Mouse (Mus musculus): ENCODE results near the gene Rdm1.
"Not testable (repeated sequence)": the region's sequence is repeated elsewhere in the genome, so short reads cannot be mapped to it uniquely, and the experiment has no call there.

Gene Rdm1

GRCm38 (mm10) chr11:101616948-101617767 lies 9.8 kb upstream of the Rdm1 start:
- no peak for DNase-seq

DNA sequence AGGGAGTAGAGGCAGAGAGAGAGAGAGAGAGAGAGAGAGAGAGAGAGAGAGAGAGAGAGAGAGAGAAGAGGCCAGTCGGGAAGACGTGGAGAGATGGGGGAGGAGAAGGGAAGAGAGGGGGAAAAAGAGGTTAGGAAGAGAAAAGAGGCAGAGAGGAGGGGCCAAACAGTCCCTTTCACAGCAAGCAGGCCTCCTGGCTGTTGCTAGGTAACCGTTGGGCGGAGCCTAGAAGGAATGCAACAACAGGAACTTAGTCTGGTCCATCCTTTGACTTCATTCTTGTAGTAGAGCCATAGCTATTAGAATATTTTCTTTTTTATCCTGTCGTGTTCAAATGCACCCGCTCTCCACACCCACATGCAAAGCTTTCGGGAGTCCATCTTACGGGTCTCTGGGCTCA lies 9.1 kb upstream of the Rdm1 start:
- DNase-seq: peak; percentile 65

- DNase-seq: no peak
Observed at GRCm38 (mm10) chr11:101618596-101618995, 8.4 kb upstream of the Rdm1 start.

- not testable (repeated sequence) for DNase-seq
Observed at GRCm38 (mm10) chr11:101620022-101620655, 6.9 kb upstream of the Rdm1 start.

DNA sequence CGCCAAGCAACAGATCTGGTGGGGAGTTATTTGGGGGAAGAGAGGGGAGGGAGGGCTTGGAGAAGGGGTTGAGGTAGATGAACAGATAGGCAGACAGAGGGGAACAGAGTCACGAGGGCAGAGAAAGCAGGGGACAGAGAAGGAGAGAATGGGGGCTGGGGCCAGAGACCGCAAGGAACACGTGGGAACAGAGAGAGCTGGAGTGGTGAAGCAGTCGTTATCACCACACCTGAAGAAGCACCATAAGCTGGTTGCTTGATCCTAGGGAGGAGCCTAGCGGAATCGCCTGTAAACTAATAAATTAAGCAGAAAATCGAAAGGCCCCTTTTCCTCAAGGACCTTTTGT lies 373 bp upstream of the Rdm1 start:
- DNase-seq: no peak

DNA sequence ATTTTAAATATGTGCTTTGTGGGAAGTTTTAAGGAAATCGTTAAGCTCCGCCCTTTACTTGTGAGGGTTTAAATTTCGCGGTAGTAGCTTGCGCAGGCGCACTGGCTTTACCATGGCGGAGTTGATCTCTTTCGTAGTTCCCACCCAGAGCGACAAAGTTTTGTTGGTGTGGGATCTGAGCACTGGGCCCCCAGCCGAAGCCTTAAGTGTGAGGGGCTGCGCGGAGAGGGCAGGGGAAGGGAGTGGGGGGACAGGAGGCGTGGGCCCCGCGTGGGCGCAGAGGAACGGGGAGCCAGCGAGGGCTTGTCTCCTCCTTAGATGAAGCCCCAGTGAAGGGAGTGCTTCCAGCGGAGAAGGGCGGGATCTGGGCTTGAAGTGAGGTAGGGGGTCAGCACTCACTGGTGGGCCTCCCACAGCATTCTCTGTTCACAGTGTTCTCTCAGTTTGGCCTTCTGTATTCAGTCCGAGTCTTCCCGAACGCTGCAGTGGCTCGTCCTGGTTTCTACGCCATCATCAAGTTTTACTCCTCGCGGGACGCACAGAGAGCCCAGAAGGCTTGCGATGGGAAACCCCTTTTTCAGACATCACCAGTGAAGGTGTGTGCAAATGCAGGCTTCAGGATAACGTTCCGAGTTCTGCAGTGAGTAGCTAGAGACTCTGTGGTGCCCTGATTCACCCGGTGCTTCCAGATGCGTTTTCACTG lies 1.0 kb downstream of the Rdm1 start:
- peak; percentile 91 for DNase-seq

GRCm38 (mm10) chr11:101628733-101629417 lies 1.9 kb downstream of the Rdm1 start:
- not testable (repeated sequence) for DNase-seq

DNA sequence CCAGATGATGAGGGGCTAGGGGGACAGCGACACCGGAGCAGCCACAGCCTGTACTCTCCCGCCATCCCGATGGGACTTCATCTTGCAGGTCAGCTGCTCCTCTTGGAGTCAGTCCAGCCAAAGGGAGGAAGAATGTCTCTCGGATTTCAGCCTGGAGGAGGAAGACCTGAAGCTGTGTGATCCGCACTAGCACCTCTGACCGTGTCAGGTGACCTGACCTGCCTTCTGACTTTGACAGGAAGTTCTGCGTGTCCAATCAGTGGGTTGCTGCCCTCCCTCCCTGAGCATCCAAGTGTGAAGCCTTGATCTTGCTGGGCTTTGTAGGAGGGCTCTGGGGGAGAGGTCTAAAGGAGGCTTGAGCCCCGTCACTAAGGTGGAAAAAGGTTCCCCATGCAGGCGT lies 8.7 kb downstream of the Rdm1 start:
- DNase-seq: peak; percentile 26

DNA sequence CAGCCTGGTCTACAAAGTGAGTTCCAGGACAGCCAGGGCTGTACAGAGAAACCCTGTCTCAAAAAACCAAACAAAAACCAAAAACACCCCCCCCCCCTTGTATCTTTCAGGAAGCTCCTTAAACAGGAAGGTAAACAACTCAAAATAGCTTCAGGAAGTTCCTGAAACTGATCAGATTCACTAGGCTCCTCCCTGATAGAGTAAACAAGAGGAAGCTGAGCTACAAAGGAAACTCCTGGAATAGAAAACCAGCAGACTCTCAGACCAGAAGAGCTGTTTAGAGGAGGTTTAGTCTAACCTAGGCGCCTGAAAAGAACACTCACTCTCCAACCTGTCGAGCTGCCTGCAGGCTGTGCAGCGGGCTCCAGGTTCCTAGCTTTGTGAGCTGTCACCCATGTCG lies 12.8 kb downstream of the Rdm1 start:
- DNase-seq: no peak

GRCm38 (mm10) chr11:101640857-101641709 lies 14.1 kb downstream of the Rdm1 start:
- peak; percentile 89 for DNase-seq

DNA sequence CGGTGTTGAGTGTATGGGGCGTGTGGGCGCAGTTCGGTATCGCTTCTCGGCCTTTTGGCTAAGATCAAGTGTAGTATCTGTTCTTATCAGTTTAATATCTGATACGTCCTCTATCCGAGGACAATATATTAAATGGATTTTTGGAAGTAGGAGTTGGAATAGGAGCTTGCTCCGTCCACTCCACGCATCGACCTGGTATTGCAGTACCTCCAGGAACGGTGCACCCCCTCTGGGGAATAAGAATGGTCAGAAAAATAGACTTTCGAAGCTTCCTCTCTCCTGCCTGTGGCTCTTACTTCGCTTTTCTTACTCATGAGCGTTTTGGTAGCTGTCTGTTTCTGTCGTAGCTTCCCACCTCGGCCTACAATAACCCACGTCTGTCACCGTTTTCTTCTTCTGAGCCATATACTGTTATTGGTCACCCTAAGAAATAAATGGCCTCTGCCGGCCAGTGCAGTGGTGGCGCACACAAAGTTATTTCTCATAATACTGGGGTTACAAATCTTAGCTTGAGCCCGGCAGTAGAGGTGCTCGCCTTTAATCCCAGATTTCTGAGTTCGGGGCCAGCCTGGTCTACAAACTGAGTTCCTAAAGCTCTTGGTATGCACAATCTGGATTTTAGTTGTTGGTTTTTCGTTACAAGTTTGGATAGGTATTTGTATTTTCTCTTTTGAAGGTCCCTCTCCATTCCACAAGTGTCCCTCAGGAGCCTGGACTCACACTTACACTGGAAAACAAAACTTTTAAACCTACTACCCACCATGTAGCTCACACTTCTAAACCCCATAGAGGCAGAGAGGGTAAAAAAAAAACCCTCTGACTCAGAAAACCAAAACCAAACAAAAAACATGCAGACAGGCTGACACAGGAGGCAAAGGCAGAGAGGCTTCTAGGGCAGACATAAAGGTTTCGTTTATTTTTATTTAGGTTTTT lies 15.0 kb downstream of the Rdm1 start:
- not testable (repeated sequence) for DNase-seq

GRCm38 (mm10) chr11:101642931-101643330 lies 15.9 kb downstream of the Rdm1 start:
- DNase-seq: no peak

- DNase-seq: no peak
Observed at GRCm38 (mm10) chr11:101644591-101644990, 17.6 kb downstream of the Rdm1 start.

DNA sequence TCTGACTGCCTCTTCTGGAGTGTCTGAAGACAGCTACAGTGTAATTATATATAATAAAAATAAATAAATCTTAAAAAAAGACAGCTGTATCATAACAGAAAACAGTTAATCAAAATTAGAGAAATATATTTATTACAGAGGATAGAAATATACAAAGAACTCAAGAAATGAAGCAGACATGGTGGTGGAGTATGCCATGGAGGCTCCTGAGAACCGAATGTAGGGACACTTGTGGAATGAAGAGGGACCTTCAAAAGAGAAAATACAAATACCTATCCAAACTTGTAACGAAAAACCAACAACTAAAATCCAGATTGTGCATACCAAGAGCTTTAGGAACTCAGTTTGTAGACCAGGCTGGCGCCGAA lies 18.0 kb downstream of the Rdm1 start:
- DNase-seq: not testable (repeated sequence)

DNA sequence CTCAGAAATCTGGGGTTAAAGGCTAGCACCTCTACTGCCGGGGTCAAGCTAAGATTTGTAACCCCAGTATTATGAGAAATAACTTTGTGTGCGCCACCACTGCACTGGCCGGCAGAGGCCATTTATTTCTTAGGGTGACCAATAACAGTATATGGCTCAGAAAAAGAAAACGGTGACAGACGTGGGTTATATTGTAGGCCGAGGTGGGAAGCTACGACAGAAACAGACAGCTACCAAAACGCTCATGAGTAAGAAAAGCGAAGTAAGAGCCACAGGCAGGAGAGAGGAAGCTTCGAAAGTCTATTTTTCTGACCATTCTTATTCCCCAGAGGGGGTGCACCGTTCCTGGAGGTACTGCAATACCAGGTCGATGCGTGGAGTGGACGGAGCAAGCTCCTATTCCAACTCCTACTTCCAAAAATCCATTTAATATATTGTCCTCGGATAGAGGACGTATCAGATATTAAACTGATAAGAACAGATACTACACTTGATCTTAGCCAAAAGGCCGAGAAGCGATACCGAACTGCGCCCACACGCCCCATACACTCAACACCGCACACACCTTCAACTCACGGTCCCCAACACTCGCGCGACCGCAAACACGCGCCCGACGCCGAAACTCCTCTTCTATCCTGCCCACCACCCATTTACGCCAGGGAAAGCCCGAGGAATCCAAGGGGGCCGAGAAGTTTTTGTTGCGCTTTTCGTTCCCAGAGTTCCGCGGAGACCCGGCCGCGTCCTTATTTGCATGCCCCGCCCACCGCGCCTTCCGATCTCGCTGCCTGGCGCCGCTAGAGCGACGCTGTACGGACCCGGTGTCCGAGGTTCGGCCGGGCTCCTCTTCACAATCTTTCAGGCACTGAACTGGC lies 18.7 kb downstream of the Rdm1 start:
- DNase-seq: peak; percentile 82

DNA sequence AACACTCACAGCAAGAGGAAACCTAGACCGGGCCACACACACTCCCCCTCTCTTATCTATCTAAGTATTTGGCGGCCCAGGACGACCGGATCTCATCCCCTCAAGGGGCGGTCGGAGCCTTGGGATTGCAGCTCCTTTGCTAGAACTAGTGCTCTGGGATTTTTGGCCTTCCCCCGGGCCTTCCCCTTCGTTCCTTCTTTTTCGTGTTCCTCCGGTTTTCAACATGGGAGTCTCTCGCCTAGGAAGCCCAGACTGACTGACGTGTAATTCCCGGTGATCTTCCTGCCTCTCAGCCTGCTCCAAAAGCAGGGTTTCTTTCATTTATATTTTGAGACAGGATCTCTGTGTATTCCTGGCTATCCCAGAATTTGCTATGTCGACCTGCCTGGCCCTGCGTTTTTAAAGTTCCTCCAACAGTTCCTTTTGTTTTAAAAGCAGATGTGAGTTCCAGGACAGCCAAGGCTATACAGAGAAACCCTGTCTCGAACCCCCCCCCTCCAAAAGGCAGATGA lies 19.3 kb downstream of the Rdm1 start:
- not testable (repeated sequence) for DNase-seq

DNA sequence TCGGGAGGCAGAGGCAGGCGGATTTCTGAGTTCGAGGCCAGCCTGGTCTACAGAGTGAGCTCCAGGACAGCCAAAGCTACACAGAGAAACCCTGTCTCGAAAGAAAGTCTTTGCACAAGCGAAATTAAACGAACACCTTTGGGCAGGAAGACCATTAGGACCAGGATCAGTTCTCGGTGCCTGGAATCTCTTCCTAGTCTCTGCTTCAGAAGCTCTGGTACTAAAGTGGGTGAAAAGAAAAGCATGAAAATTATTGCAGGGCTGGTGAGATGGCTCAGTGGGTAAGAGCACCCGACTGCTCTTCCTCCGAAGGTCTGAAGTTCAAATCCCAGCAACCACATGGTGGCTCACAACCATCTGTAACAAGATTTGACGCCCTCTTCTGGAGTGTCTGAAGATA lies 20.1 kb downstream of the Rdm1 start:
- DNase-seq: not testable (repeated sequence)

DNA sequence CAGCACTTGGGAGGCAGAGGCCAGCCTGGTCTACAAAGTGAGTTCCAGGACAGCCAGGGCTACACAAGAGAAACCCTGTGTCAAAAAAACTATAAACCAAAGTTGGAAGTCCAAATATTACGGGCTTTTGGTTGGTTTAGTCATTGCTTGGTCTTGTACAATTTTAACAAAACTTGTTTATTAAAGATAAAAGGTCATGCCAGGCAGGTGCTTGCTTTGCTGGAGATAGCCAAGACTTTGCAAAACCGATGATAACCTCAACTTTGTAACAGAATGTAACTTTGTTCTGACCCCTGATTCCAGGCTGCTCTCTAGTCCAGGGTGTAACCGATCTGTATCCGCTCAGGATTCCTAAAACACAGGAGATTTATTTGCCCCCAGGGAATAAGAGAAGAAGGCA lies 29.4 kb downstream of the Rdm1 start:
- no peak for DNase-seq

GRCm38 (mm10) chr11:101657528-101657885 lies 30.5 kb downstream of the Rdm1 start:
- DNase-seq: no peak

All from kidney, postnatal 10 days (tissue).